Mouse (Mus musculus): ENCODE data around the gene Hyal3. TPM values are rescaled to one million over a fixed set of nuclear protein-coding genes. Genes with fewer than 3 reads are reported as not detected.

The Hyal3 gene
- 1.6 and 2.1 TPM in 2 replicates for polyA plus RNA-seq (2012; rRNA removed)

GRCm38 (mm10) chr9:107580501-107581317 is at the start of gene Hyal3:
Gene Hyal3, plus strand, starts transcription at chr9:107580818.
- Histone ChIP-seq H3K4me1 (ENCODE audit: control insufficient read depth, insufficient read depth, low read length) (peaks cover 35% of the 10 kb centered on the region), H3K27ac (ENCODE audit: insufficient read depth, low read depth, low read length) (peak within 1 kb of the TSS; percentile 98), H3K36me3 (ENCODE audit: control insufficient read depth, insufficient read depth, low read length) (no peaks in the 10 kb centered on the region), H3K27me3 (replicated peaks; ENCODE audit: control insufficient read depth, insufficient read depth, low read length) (no peaks in the 10 kb centered on the region), H3K4me3 (ENCODE audit: insufficient read depth, low read depth, low read length) (peak within 1 kb of the TSS; percentile 91)
- peak; percentile 98 for DNase-seq
- under 1% methylated on average over 32 of the region's 32 CpGs for WGBS
- TF ChIP-seq CTCF (conservative IDR thresholded peaks at IDR 0.05; ENCODE audit: insufficient read depth, insufficient read length, low read depth, low read length) = no peak
- peak; percentile 89 for TF ChIP-seq POLR2A (IDR thresholded peaks at IDR 0.05; ENCODE audit: low read depth, low read length)

- TF ChIP-seq POLR2A (IDR thresholded peaks at IDR 0.05; ENCODE audit: low read depth, low read length) (peak; percentile 49), CTCF (conservative IDR thresholded peaks at IDR 0.05; ENCODE audit: insufficient read depth, insufficient read length, low read depth, low read length) (no peak)
These were observed 46.7 kb upstream of the Hyal3 start, which contains the start of gene Tmem115 for GRCm38 (mm10) chr9:107533791-107534407. Gene Tmem115, plus strand, starts transcription at chr9:107533945.

GRCm38 (mm10) chr9:107534408-107535202 is 46.0 kb upstream of the Hyal3 start:
- H3K36me3 ChIP-seq (ENCODE audit: control insufficient read depth, insufficient read depth, low read length) = 0 out of 2 replicates have a peak, but pooled peaks cover 2% of the 10 kb centered on the region
- peak overlapping the region; percentile 89 for H3K4me3 ChIP-seq (ENCODE audit: insufficient read depth, low read depth, low read length)
- TF ChIP-seq CTCF (conservative IDR thresholded peaks at IDR 0.05; ENCODE audit: insufficient read depth, insufficient read length, low read depth, low read length) (no peak), POLR2A (IDR thresholded peaks at IDR 0.05; ENCODE audit: low read depth, low read length) (no peak)
- under 1% methylated on average over 40 of the region's 40 CpGs for WGBS
- H3K4me1 ChIP-seq (ENCODE audit: control insufficient read depth, insufficient read depth, low read length) = peaks cover 13% of the 10 kb centered on the region; the same call in 1 of the 2 replicates
- no peaks in the 10 kb centered on the region for H3K27me3 ChIP-seq (replicated peaks; ENCODE audit: control insufficient read depth, insufficient read depth, low read length)
- DNase-seq = no peak
- peak overlapping the region; percentile 91 for H3K27ac ChIP-seq (ENCODE audit: insufficient read depth, low read depth, low read length)

More at GRCm38 (mm10) chr9:107533791-107534407, 46.7 kb upstream of the Hyal3 start, which contains the start of gene Tmem115:
- under 1% methylated on average over 48 of the region's 48 CpGs for WGBS
- Histone ChIP-seq H3K27ac (ENCODE audit: insufficient read depth, low read depth, low read length) (peak within 1 kb of the TSS; percentile 91), H3K4me1 (ENCODE audit: control insufficient read depth, insufficient read depth, low read length) (peaks cover 13% of the 10 kb centered on the region; the same call in 1 of the 2 replicates), H3K4me3 (ENCODE audit: insufficient read depth, low read depth, low read length) (peak within 1 kb of the TSS; percentile 89), H3K27me3 (replicated peaks; ENCODE audit: control insufficient read depth, insufficient read depth, low read length) (no peaks in the 10 kb centered on the region), H3K36me3 (ENCODE audit: control insufficient read depth, insufficient read depth, low read length) (0 out of 2 replicates have a peak, but pooled peaks cover 2% of the 10 kb centered on the region)
- DNase-seq = peak; percentile 98

GRCm38 (mm10) chr9:107538231-107538630 is 42.4 kb upstream of the Hyal3 start:
- WGBS = 92% methylated on average over 7 of the region's 7 CpGs
- Histone ChIP-seq H3K36me3 (ENCODE audit: control insufficient read depth, insufficient read depth, low read length) (0 out of 2 replicates have a peak, but pooled peaks cover 2% of the 10 kb centered on the region), H3K27ac (ENCODE audit: insufficient read depth, low read depth, low read length) (no peak overlapping the region), H3K27me3 (replicated peaks; ENCODE audit: control insufficient read depth, insufficient read depth, low read length) (no peaks in the 10 kb centered on the region), H3K4me1 (ENCODE audit: control insufficient read depth, insufficient read depth, low read length) (peaks cover 17% of the 10 kb centered on the region; the same call in 1 of the 2 replicates), H3K4me3 (ENCODE audit: insufficient read depth, low read depth, low read length) (no peak overlapping the region)
- no peak for DNase-seq
- TF ChIP-seq CTCF (conservative IDR thresholded peaks at IDR 0.05; ENCODE audit: insufficient read depth, insufficient read length, low read depth, low read length) (no peak), POLR2A (IDR thresholded peaks at IDR 0.05; ENCODE audit: low read depth, low read length) (no peak)

- peaks cover 17% of the 10 kb centered on the region; the same call in 1 of the 2 replicates for H3K4me1 ChIP-seq (ENCODE audit: control insufficient read depth, insufficient read depth, low read length)
- H3K27ac ChIP-seq (ENCODE audit: insufficient read depth, low read depth, low read length) = no peak overlapping the region
- 96% methylated on average over 3 of the region's 3 CpGs for WGBS
- DNase-seq = no peak
- H3K4me3 ChIP-seq (ENCODE audit: insufficient read depth, low read depth, low read length) = no peak overlapping the region
- TF ChIP-seq POLR2A (IDR thresholded peaks at IDR 0.05; ENCODE audit: low read depth, low read length) (no peak), CTCF (conservative IDR thresholded peaks at IDR 0.05; ENCODE audit: insufficient read depth, insufficient read length, low read depth, low read length) (no peak)
- 0 out of 2 replicates have a peak, but pooled peaks cover 2% of the 10 kb centered on the region for H3K36me3 ChIP-seq (ENCODE audit: control insufficient read depth, insufficient read depth, low read length)
- no peaks in the 10 kb centered on the region for H3K27me3 ChIP-seq (replicated peaks; ENCODE audit: control insufficient read depth, insufficient read depth, low read length)
These were observed 41.9 kb upstream of the Hyal3 start for GRCm38 (mm10) chr9:107538711-107539110.

GRCm38 (mm10) chr9:107539940-107540339 is 40.7 kb upstream of the Hyal3 start:
- TF ChIP-seq CTCF (conservative IDR thresholded peaks at IDR 0.05; ENCODE audit: insufficient read depth, insufficient read length, low read depth, low read length) = no peak
- no peak for TF ChIP-seq POLR2A (IDR thresholded peaks at IDR 0.05; ENCODE audit: low read depth, low read length)
- Histone ChIP-seq H3K27ac (ENCODE audit: insufficient read depth, low read depth, low read length) (no peak overlapping the region), H3K36me3 (ENCODE audit: control insufficient read depth, insufficient read depth, low read length) (0 out of 2 replicates have a peak, but pooled peaks cover 2% of the 10 kb centered on the region), H3K27me3 (replicated peaks; ENCODE audit: control insufficient read depth, insufficient read depth, low read length) (no peaks in the 10 kb centered on the region), H3K4me1 (ENCODE audit: control insufficient read depth, insufficient read depth, low read length) (peaks cover 17% of the 10 kb centered on the region; the same call in 1 of the 2 replicates), H3K4me3 (ENCODE audit: insufficient read depth, low read depth, low read length) (no peak overlapping the region)
- no peak for DNase-seq
- WGBS = 94% methylated on average over 8 of the region's 8 CpGs

All from kidney, adult 2 months (tissue).